In genomic region chr3:27280280-27280749, GRCm38 (mm10) we compare ENCODE assay signal across 8 mouse cellular contexts. TPM values are rescaled to one million over a fixed set of nuclear protein-coding genes. Genes with fewer than 3 reads are reported as not detected.
DNase-seq lines count a peak whose midpoint lies in the region; ATAC-seq and TF ChIP-seq lines count a peak whose summit lies in the region.

No protein-coding gene starts in this region.

- peak overlapping the region; percentile 36 for H3K4me2 ChIP-seq in liver, embryonic 14.5 days (ENCODE audit: low read depth)

- no peak for TF ChIP-seq CTCF in liver, embryonic 14.5 days (IDR thresholded peaks at IDR 0.05; ENCODE audit: low read depth)

- TF ChIP-seq EP300 in liver, embryonic 14.5 days (IDR thresholded peaks at IDR 0.05; ENCODE audit: low read depth): no peak

- WGBS in liver, embryonic 14.5 days (ENCODE audit: insufficient replicate concordance): 26% methylated on average over 11 of the region's 11 CpGs

- peak overlapping the region; percentile 29; the same call in 1 of the 2 replicates for H3K27ac ChIP-seq in liver, embryonic 14.5 days

- ATAC-seq in liver, embryonic 14.5 days (ENCODE audit: insufficient read depth): peak; percentile 73; the same call in 1 of the 2 replicates

- no peaks in the 10 kb centered on the region for H3K27me3 ChIP-seq in liver, embryonic 14.5 days (ENCODE audit: control insufficient read depth, insufficient read depth, low read length)

- peak; percentile 38 for DNase-seq in ES-CJ7 (ENCODE audit: low read depth, low spot score)
- peak; percentile 39 for DNase-seq in adrenal gland, adult 8-10 months
- DNase-seq in heart, postnatal 4 days: peak; percentile 58
- DNase-seq in liver, embryonic 14.5 days (ENCODE audit: low read depth in 3 of 3, low spot score in 3 of 3): peak; percentile 22 to 28 (median 23)
- DNase-seq in thymus, postnatal 36 days: peak; percentile 13 to 47
- no peak for DNase-seq in layer of hippocampus, adult 18-20 months (ENCODE audit: low spot score in 2 of 2)
- no peak for DNase-seq in frontal cortex, adult 2 months (ENCODE audit: extremely low spot score in 1 of 2, low spot score in 1 of 2)
- no peak for DNase-seq in cerebellum, adult 11 months

- no peak overlapping the region for H3K4me3 ChIP-seq in liver, embryonic 14.5 days (ENCODE audit: insufficient read depth in 1 of 2, low read depth in 2 of 2, low read length in 2 of 2)

- H3K4me1 ChIP-seq in liver, embryonic 14.5 days (replicated peaks; ENCODE audit: control insufficient read depth in 2 of 2, insufficient read depth in 2 of 2, low read length in 1 of 2): peaks cover 17 to 35% of the 10 kb centered on the region in 2 experiments

- H3K9me3 ChIP-seq in liver, embryonic 14.5 days (ENCODE audit: control insufficient read depth, low read length): no peaks in the 10 kb centered on the region

- H3K36me3 ChIP-seq in liver, embryonic 14.5 days (replicated peaks; ENCODE audit: control insufficient read depth, insufficient read depth, low read depth): no peaks in the 10 kb centered on the region

- H3K9ac ChIP-seq in liver, embryonic 14.5 days (replicated peaks): no peak overlapping the region

RNA-seq across cellular contexts. Expression of gene Tnfsf10, which starts 36.5 kb away (rescaled TPM):
- total RNA-seq in adrenal gland, adult 8-10 months (2022): 10 to 100 TPM; 10.0 to 20.2 (median 12.3) TPM
- total RNA-seq in heart, postnatal 4 days (2021): 1 to 10 TPM; 5.5 to 7.1 TPM
- 0.04 and 0.09 TPM in 2 replicates for polyA plus RNA-seq in liver, embryonic 14.5 days (2012; rRNA removed)
- 0.04 and 0.11 TPM in 2 replicates for polyA plus RNA-seq in liver, embryonic 14.5 days (2014; fragmentation: Nextera tagmentation; extraction: Ambion mirVana)
- total RNA-seq in layer of hippocampus, adult 18-20 months (2021): under 1 TPM; 0.63 to 0.72 TPM
- 2.0 and 2.2 TPM in 2 replicates for polyA plus RNA-seq in frontal cortex, adult 2 months (2012; rRNA removed)

Comparison
In these comparisons a context has a peak if more than half of its experiments do, and no peak if none do; other contexts are left out.
1. DNase-seq: peak in ES-CJ7 (single experiment), adrenal gland, adult 8-10 months (single experiment), heart, postnatal 4 days (single experiment), liver, embryonic 14.5 days (3 of 3) and thymus, postnatal 36 days (2 of 2); none in layer of hippocampus, adult 18-20 months (0 of 2), frontal cortex, adult 2 months (0 of 2) and cerebellum, adult 11 months (single experiment).